Mouse (Mus musculus) erythroblast, embryonic 14.5 days (primary cell): ENCODE data around the gene Pla2g3. TPM values are rescaled to one million over a fixed set of nuclear protein-coding genes. Genes with fewer than 3 reads are reported as not detected.

Source experiments
- H3K27me3 ChIP-seq: 2 replicates; pipeline ENCODE4 v1.6.1; 2012; ENCODE audit warnings: inconsistent platforms; ENCODE audit not compliant: control insufficient read depth
- H3K36me3 ChIP-seq: 2 replicates; pipeline ENCODE4 v1.6.1; 2012; ENCODE audit warnings: mild to moderate bottlenecking, inconsistent platforms; ENCODE audit not compliant: control insufficient read depth
- H3K4me1 ChIP-seq: 2 replicates; pipeline ENCODE4 v1.6.1; 2012; ENCODE audit warnings: inconsistent platforms; ENCODE audit not compliant: control insufficient read depth
- H3K4me3 ChIP-seq: replicated peaks from 2 replicates; pipeline ENCODE3; 2012; ENCODE audit warnings: moderate library complexity, mild to moderate bottlenecking, inconsistent platforms
- H3K9me3 ChIP-seq: 2 replicates; pipeline ENCODE4 v1.6.1; 2012; ENCODE audit warnings: low read length, inconsistent platforms, mixed read lengths; ENCODE audit not compliant: control insufficient read depth
- GATA1 ChIP-seq: IDR thresholded peaks from 2 replicates; pipeline ENCODE4 v1.6.1; 2012; ENCODE audit warnings: low read length, inconsistent platforms, mixed read lengths
- TAL1 ChIP-seq: IDR thresholded peaks from 3 replicates; pipeline ENCODE4 v1.6.1; 2012; ENCODE audit warnings: low read length, inconsistent platforms, mixed read lengths
- polyA plus RNA-seq: library from polyadenylated mRNA; stranded (reverse); fragments of >175 nt; gene quantifications from 2 replicates; pipeline ENCODE4 v1.2.3, GENCODE M21; 2012

Gene Pla2g3
- polyA plus RNA-seq = 0.01 TPM in 1 of 2 replicates, not detected in the other

- TF ChIP-seq GATA1 (no peak), TAL1 (no peak)
- no peak within 1 kb of the TSS for H3K4me3 ChIP-seq
- H3K9me3 ChIP-seq = no peaks in the 10 kb centered on the region
- H3K36me3 ChIP-seq = no peaks in the 10 kb centered on the region
- no peaks in the 10 kb centered on the region for H3K27me3 ChIP-seq
- peaks cover 2% of the 10 kb centered on the region for H3K4me1 ChIP-seq
Observed at GRCm38 (mm10) chr11:3487952-3488570, at the start of gene Pla2g3. Gene Pla2g3 (plus strand): TSS chr11:3488284.

GRCm38 (mm10) chr11:3441696-3442443 is 46.2 kb upstream of the Pla2g3 start:
- Histone ChIP-seq H3K27me3 (no peaks in the 10 kb centered on the region), H3K36me3 (no peaks in the 10 kb centered on the region), H3K4me1 (peaks cover 9% of the 10 kb centered on the region), H3K4me3 (no peak overlapping the region), H3K9me3 (no peaks in the 10 kb centered on the region)
- TF ChIP-seq GATA1 (no peak), TAL1 (no peak)

GRCm38 (mm10) chr11:3442677-3443076 is 45.4 kb upstream of the Pla2g3 start:
- Histone ChIP-seq H3K4me3 (no peak overlapping the region), H3K27me3 (no peaks in the 10 kb centered on the region), H3K9me3 (no peaks in the 10 kb centered on the region), H3K4me1 (peaks cover 9% of the 10 kb centered on the region), H3K36me3 (no peaks in the 10 kb centered on the region)
- TF ChIP-seq GATA1 (no peak), TAL1 (no peak)

GRCm38 (mm10) chr11:3443091-3443490 is 45.0 kb upstream of the Pla2g3 start:
- Histone ChIP-seq H3K36me3 (no peaks in the 10 kb centered on the region), H3K4me3 (no peak overlapping the region), H3K27me3 (no peaks in the 10 kb centered on the region), H3K9me3 (no peaks in the 10 kb centered on the region), H3K4me1 (peaks cover 9% of the 10 kb centered on the region)
- no peak for TF ChIP-seq TAL1
- TF ChIP-seq GATA1 = no peak

GRCm38 (mm10) chr11:3444875-3445274 is 43.2 kb upstream of the Pla2g3 start:
- H3K4me3 ChIP-seq = no peak overlapping the region
- TF ChIP-seq TAL1 (no peak), GATA1 (no peak)
- H3K27me3 ChIP-seq = no peaks in the 10 kb centered on the region
- no peaks in the 10 kb centered on the region for H3K9me3 ChIP-seq
- H3K36me3 ChIP-seq = no peaks in the 10 kb centered on the region
- peaks cover 9% of the 10 kb centered on the region for H3K4me1 ChIP-seq

GRCm38 (mm10) chr11:3451701-3452163 is 36.4 kb upstream of the Pla2g3 start:
- H3K4me3 ChIP-seq = peak overlapping the region; percentile 92
- H3K27me3 ChIP-seq = no peaks in the 10 kb centered on the region
- H3K9me3 ChIP-seq = no peaks in the 10 kb centered on the region
- TF ChIP-seq GATA1 (no peak), TAL1 (no peak)
- H3K4me1 ChIP-seq = peaks cover 28% of the 10 kb centered on the region
- peaks cover 9% of the 10 kb centered on the region for H3K36me3 ChIP-seq

- TF ChIP-seq TAL1 (no peak), GATA1 (no peak)
- peaks cover 9% of the 10 kb centered on the region for H3K36me3 ChIP-seq
- H3K4me1 ChIP-seq = peaks cover 28% of the 10 kb centered on the region
Observed at GRCm38 (mm10) chr11:3452167-3452639, 35.9 kb upstream of the Pla2g3 start, which contains the start of gene Rnf185. Gene Rnf185 (minus strand): TSS chr11:3452363.

GRCm38 (mm10) chr11:3452769-3453168 is 35.3 kb upstream of the Pla2g3 start:
- TF ChIP-seq GATA1 (no peak), TAL1 (no peak)
- Histone ChIP-seq H3K4me3 (peak overlapping the region; percentile 92), H3K9me3 (no peaks in the 10 kb centered on the region), H3K27me3 (no peaks in the 10 kb centered on the region), H3K4me1 (peaks cover 30% of the 10 kb centered on the region), H3K36me3 (peaks cover 9% of the 10 kb centered on the region)

More at GRCm38 (mm10) chr11:3452167-3452639, 35.9 kb upstream of the Pla2g3 start, which contains the start of gene Rnf185:
- Histone ChIP-seq H3K9me3 (no peaks in the 10 kb centered on the region), H3K4me3 (peak within 1 kb of the TSS; percentile 92), H3K27me3 (no peaks in the 10 kb centered on the region)

GRCm38 (mm10) chr11:3453467-3453866 is 34.6 kb upstream of the Pla2g3 start:
- Histone ChIP-seq H3K4me3 (peak overlapping the region; percentile 92), H3K27me3 (no peaks in the 10 kb centered on the region)
- no peak for TF ChIP-seq TAL1
- no peak for TF ChIP-seq GATA1

More at GRCm38 (mm10) chr11:3453467-3453866, 34.6 kb upstream of the Pla2g3 start:
- Histone ChIP-seq H3K9me3 (no peaks in the 10 kb centered on the region), H3K36me3 (peaks cover 9% of the 10 kb centered on the region), H3K4me1 (peaks cover 30% of the 10 kb centered on the region)
